Mouse (Mus musculus) erythroblast, adult 5-6 weeks (primary cell): Measurements from ENCODE around the gene Camk2g. TPM values are rescaled to one million over a fixed set of nuclear protein-coding genes. Genes with fewer than 3 reads are reported as not detected.
"Not testable (repeated sequence)": the region's sequence is repeated elsewhere in the genome, so short reads cannot be mapped to it uniquely, and the experiment has no call there.

Experiments used
- ATAC-seq: replicated peaks from 2 replicates; pipeline ENCODE4 v1.8.0; 2016; ENCODE audit warnings: moderate number of reproducible peaks, mild to moderate bottlenecking, moderate TSS enrichment, inconsistent platforms; ENCODE audit not compliant: poor library complexity, low FRiP score, severe bottlenecking
- total RNA-seq, 2 experiments: library from RNA; stranded (forward) in 1 of 2; stranded (reverse) in 1 of 2; fragments of 150-400 nt in 1 of 2; fragments of 200-764, 138-1000 nt in 1 of 2; gene quantifications; 2 replicates each; pipeline versions ENCODE4 v1.2.3 to v1.2.4; 2015 to 2017; ENCODE audit warnings: low replicate concordance in 2 of 2

The Camk2g gene
- total RNA-seq, 2 experiments from 2014 or later = 9.8 to 14.6 TPM

- ATAC-seq = no peak
Measured at GRCm38 (mm10) chr14:20713832-20714231, 80.1 kb downstream of the Camk2g start.

- no peak for ATAC-seq
Measured at GRCm38 (mm10) chr14:20708239-20708638, 85.6 kb downstream of the Camk2g start.

- ATAC-seq = peak; percentile 84
Measured at GRCm38 (mm10) chr14:20707201-20708190, 86.4 kb downstream of the Camk2g start, which contains the start of gene Zswim8. Gene Zswim8, plus strand, starts transcription at chr14:20707552.

GRCm38 (mm10) chr14:20703461-20703860 lies 90.4 kb downstream of the Camk2g start:
- not testable (repeated sequence) for ATAC-seq

- peak; percentile 87 for ATAC-seq
Measured at GRCm38 (mm10) chr14:20702741-20703381, 91.0 kb downstream of the Camk2g start, which contains the start of gene Chchd1. Gene Chchd1, plus strand, starts transcription at chr14:20703006.

GRCm38 (mm10) chr14:20702096-20702740 lies 91.7 kb downstream of the Camk2g start:
- ATAC-seq = no peak

GRCm38 (mm10) chr14:20701554-20701953 lies 92.3 kb downstream of the Camk2g start:
- ATAC-seq = no peak

GRCm38 (mm10) chr14:20700362-20700761 lies 93.5 kb downstream of the Camk2g start:
- no peak for ATAC-seq

GRCm38 (mm10) chr14:20698515-20698914 lies 95.4 kb downstream of the Camk2g start:
- no peak for ATAC-seq

- ATAC-seq = 0 out of 2 replicates have a peak, but pooled peaks have one; percentile 23
Measured at GRCm38 (mm10) chr14:20696986-20697385, 96.9 kb downstream of the Camk2g start.

- ATAC-seq = peak; percentile 5
Measured at GRCm38 (mm10) chr14:20695761-20696520, 97.9 kb downstream of the Camk2g start.

GRCm38 (mm10) chr14:20694884-20695760 lies 98.8 kb downstream of the Camk2g start, which contains the start of gene Fut11:
Gene Fut11, plus strand, starts transcription at chr14:20694968.
- ATAC-seq = peak; percentile 76

- ATAC-seq = peak; percentile 40; the same call in 1 of the 2 replicates
Measured at GRCm38 (mm10) chr14:20694185-20694883, 99.6 kb downstream of the Camk2g start.

- ATAC-seq = no peak
Measured at GRCm38 (mm10) chr14:20693589-20694101, 100.2 kb downstream of the Camk2g start.

- no peak for ATAC-seq
Measured at GRCm38 (mm10) chr14:20691772-20692171, 102.1 kb downstream of the Camk2g start.

- no peak for ATAC-seq
Measured at GRCm38 (mm10) chr14:20689009-20689408, 104.9 kb downstream of the Camk2g start.

- no peak for ATAC-seq
Measured at GRCm38 (mm10) chr14:20686576-20686975, 107.3 kb downstream of the Camk2g start.
